Mouse (Mus musculus): ENCODE measurements at regions not wholly inside any gene's neighbourhood (a gene's known extent, or its start where the extent isn't known, plus 50 kb on each side); places are given as distances from the start of the nearest gene placed in this dataset.
A peak's percentile ranks its signal among the peaks of the same experiment; 100 is the strongest.

GRCm38 (mm10) chr14:76913850-76914249, 122.7 kb upstream of the Ccdc122 start:
- DNase-seq, result no peak

GRCm38 (mm10) chr14:76912301-76913001, 124.1 kb upstream of the Ccdc122 start:
- no peak for DNase-seq

- no peak for DNase-seq
Observed at GRCm38 (mm10) chr14:76911271-76911670, 125.3 kb upstream of the Ccdc122 start.

GRCm38 (mm10) chr14:76910186-76910585, 126.4 kb upstream of the Ccdc122 start:
- DNase-seq, result no peak

- no peak for DNase-seq
Observed at GRCm38 (mm10) chr14:76907941-76908340, 128.6 kb upstream of the Ccdc122 start.

GRCm38 (mm10) chr14:76902962-76903757, 133.4 kb upstream of the Ccdc122 start:
- no peak for DNase-seq

GRCm38 (mm10) chr14:76901490-76901889, 135.1 kb upstream of the Ccdc122 start:
- DNase-seq, result no peak

- DNase-seq, result no peak
Observed at GRCm38 (mm10) chr14:76899331-76899730, 137.2 kb upstream of the Ccdc122 start.

- DNase-seq, result no peak
Observed at GRCm38 (mm10) chr14:76887708-76888107, 148.9 kb upstream of the Ccdc122 start.

GRCm38 (mm10) chr14:76887201-76887600, 149.4 kb upstream of the Ccdc122 start:
- DNase-seq, result no peak

GRCm38 (mm10) chr14:76883231-76883651, 153.3 kb upstream of the Ccdc122 start:
- DNase-seq, result no peak

- peak; percentile 45 for DNase-seq
Observed at GRCm38 (mm10) chr14:76882711-76883171, 153.8 kb upstream of the Ccdc122 start.

- DNase-seq, result no peak
Observed at GRCm38 (mm10) chr14:76880851-76881250, 155.7 kb upstream of the Ccdc122 start.

GRCm38 (mm10) chr14:76877306-76877705, 159.3 kb upstream of the Ccdc122 start:
- no peak for DNase-seq

GRCm38 (mm10) chr14:76876015-76876414, 160.6 kb upstream of the Ccdc122 start:
- peak; percentile 35 for DNase-seq

GRCm38 (mm10) chr14:76875266-76875900, 161.2 kb upstream of the Ccdc122 start:
- no peak for DNase-seq

- no peak for DNase-seq
Observed at GRCm38 (mm10) chr14:76874542-76875265, 161.9 kb upstream of the Ccdc122 start.

- no peak for DNase-seq
Observed at GRCm38 (mm10) chr14:76873684-76874083, 162.9 kb upstream of the Ccdc122 start.

GRCm38 (mm10) chr14:76872976-76873375, 163.6 kb upstream of the Ccdc122 start:
- DNase-seq, result no peak

GRCm38 (mm10) chr14:76872510-76872909, 164.1 kb upstream of the Ccdc122 start:
- no peak for DNase-seq

- no peak for DNase-seq
Observed at GRCm38 (mm10) chr14:76868831-76869230, 167.7 kb upstream of the Ccdc122 start.

GRCm38 (mm10) chr14:76868131-76868530, 168.4 kb upstream of the Ccdc122 start:
- no peak for DNase-seq

- no peak for DNase-seq
Observed at GRCm38 (mm10) chr14:76864664-76865063, 171.9 kb upstream of the Ccdc122 start.

Measured in cerebellum, adult 11 months (tissue).